In the genomic region with DNA sequence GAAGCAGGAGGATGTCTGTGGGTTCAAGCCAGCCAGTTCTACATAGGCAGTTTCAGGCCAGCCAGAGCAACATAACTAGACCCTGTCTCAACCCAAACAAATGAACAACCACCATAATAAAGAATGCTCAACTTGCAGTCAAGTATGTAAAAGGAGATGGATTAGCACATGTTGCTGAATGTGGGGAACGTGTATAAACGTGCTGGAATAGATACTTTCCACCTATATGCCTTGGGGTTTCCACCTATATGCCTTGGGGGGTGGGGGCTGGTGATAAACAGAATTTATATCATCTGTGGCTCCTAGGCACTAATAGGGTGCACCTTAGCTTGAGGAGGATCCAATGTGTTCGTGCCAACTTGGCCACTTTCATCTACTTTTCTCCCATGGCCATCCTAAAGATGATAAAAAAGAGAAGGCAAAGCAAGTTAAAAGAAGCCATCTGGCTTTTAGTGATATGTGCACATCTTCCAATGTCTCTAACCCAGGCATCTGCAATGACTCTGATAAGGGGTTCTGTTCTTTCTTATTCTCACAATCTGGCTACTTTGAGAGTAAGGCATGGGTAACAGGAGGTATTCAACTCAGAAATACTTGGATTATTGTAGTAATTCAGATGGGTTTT, we compare ENCODE assay signal across 1 mouse cellular context.
A peak's percentile ranks its signal among the peaks of the same experiment; 100 is the strongest.
TF ChIP-seq lines count a peak whose summit lies in the region.

No protein-coding gene starts in this region.

TF ChIP-seq in MEL, 35 proteins besides CTCF, POLR2A, EP300 and RAD21 (continued from another document):
- TF ChIP-seq BHLHE40 (IDR thresholded peaks at IDR 0.05; ENCODE audit: borderline replicate concordance, low read depth, low read length), result peak; percentile 64
- TF ChIP-seq ZMIZ1 (IDR thresholded peaks at IDR 0.05; ENCODE audit: low read depth, low read length), result peak; percentile 51; the same call in 1 of the 2 replicates
- TF ChIP-seq MAZ (IDR thresholded peaks at IDR 0.05; ENCODE audit: low read depth, low read length), result peak; percentile 55; the same call in 1 of the 2 replicates
- TF ChIP-seq ZKSCAN1 (IDR thresholded peaks at IDR 0.05; ENCODE audit: low read depth, low read length), result no peak
- no peak for TF ChIP-seq CHD1 (IDR thresholded peaks at IDR 0.05; ENCODE audit: low read depth, low read length)
TF ChIP-seq in MEL: peak in this region for 13.
